Comparison of ENCODE assay signal across 31 mouse cellular contexts in the genomic region with DNA sequence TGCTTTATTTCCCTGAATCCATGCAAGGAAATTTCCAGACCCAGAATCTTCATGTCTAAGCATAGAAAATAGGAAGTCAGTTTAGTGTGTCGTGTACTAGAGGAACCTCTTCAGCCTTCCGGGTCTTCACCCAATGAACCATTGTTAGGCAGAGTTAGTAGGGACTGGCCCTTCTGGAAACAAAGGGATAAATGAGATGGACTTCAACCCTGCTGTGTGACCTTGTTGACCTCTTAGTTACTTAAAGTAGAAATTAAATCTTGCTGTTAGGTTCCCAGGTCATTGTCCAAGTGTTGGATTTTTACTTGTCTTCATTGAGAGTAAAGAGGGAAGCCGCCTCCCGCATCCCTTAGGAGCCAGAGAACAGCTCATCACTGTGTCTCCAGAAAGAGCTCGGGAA. TPM values are rescaled to one million over a fixed set of nuclear protein-coding genes. Genes with fewer than 3 reads are reported as not detected.
"Had no signal": no experiment of that assay in that cellular context is flagged by ENCODE, and none has a peak within 500 bp of the region (broad histone marks: within the 10 kb centered on the region; RNA-seq: fewer than 3 reads in every experiment).

No protein-coding gene starts in this region.

- H3K4me3 ChIP-seq: gastrocnemius, adult 2 months; heart, embryonic 10.5 days; heart, embryonic 12.5 days; hindbrain, embryonic 10.5 days; hindbrain, embryonic 12.5 days; limb, embryonic 13.5 days; limb, embryonic 15.5 days; liver, embryonic 13.5 days; liver, embryonic 15.5 days had no signal

- H3K27ac ChIP-seq: gastrocnemius, adult 2 months; heart, embryonic 10.5 days; hindbrain, embryonic 10.5 days; hindbrain, embryonic 12.5 days; hindbrain, embryonic 14.5 days; kidney, postnatal 0 days; limb, embryonic 13.5 days; limb, embryonic 15.5 days; liver, embryonic 13.5 days; liver, embryonic 15.5 days had no signal

- ATAC-seq: hindbrain, embryonic 16.5 days; intestine, embryonic 16.5 days; liver, postnatal 0 days had no signal

- H3K9me3 ChIP-seq: heart, embryonic 10.5 days; heart, embryonic 12.5 days; hindbrain, embryonic 10.5 days; hindbrain, embryonic 12.5 days; limb, embryonic 13.5 days; limb, embryonic 15.5 days; liver, embryonic 13.5 days; liver, embryonic 15.5 days had no signal

- H3K27me3 ChIP-seq: heart, embryonic 12.5 days; hindbrain, embryonic 12.5 days; limb, embryonic 13.5 days; limb, embryonic 15.5 days; liver, embryonic 13.5 days; liver, embryonic 15.5 days had no signal

- H3K4me1 ChIP-seq: heart, embryonic 10.5 days; heart, embryonic 12.5 days; hindbrain, embryonic 10.5 days; hindbrain, embryonic 12.5 days; limb, embryonic 13.5 days; limb, embryonic 15.5 days; liver, embryonic 13.5 days had no signal

- H3K9ac ChIP-seq: heart, embryonic 12.5 days; hindbrain, embryonic 12.5 days; hindbrain, embryonic 14.5 days; limb, embryonic 13.5 days; limb, embryonic 15.5 days; liver, embryonic 13.5 days; liver, embryonic 15.5 days; liver, postnatal 0 days had no signal

- H3K4me2 ChIP-seq: heart, embryonic 12.5 days; hindbrain, embryonic 12.5 days; hindbrain, embryonic 14.5 days; limb, embryonic 13.5 days; limb, embryonic 15.5 days; liver, embryonic 13.5 days; liver, embryonic 15.5 days had no signal

- DNase-seq: gastrocnemius, adult 2 months; gastrocnemius, postnatal 10 days; gastrocnemius, postnatal 25 days; heart, adult 18-20 months; heart, postnatal 10 days; heart, postnatal 4 days; kidney, adult 18-20 months; kidney, postnatal 14 days; layer of hippocampus, adult 9-11 months; layer of hippocampus, postnatal 36 days; left cerebral cortex, postnatal 4 days; liver, embryonic 13.5 days; liver, postnatal 0 days had no signal

RNA-seq across cellular contexts. Expression of a gene that starts 26.1 kb away (rescaled TPM):
- polyA plus RNA-seq: hindbrain, embryonic 14.5 days; hindbrain, embryonic 16.5 days; intestine, embryonic 14.5 days; kidney, postnatal 0 days; large intestine, adult 2 months; liver, adult 2 months; liver, postnatal 0 days had no signal

RNA-seq across cellular contexts. Expression of a gene that starts 33.6 kb away (rescaled TPM):
- polyA plus RNA-seq: heart, embryonic 14.5 days had no signal

RNA-seq across cellular contexts. Expression of a gene that starts 40.2 kb away (rescaled TPM):
- polyA plus RNA-seq: heart, embryonic 12.5 days; heart, embryonic 14.5 days; hindbrain, embryonic 10.5 days; hindbrain, embryonic 14.5 days; hindbrain, embryonic 16.5 days; intestine, embryonic 14.5 days; intestine, embryonic 16.5 days; large intestine, adult 2 months; liver, adult 2 months; liver, postnatal 0 days had no signal

RNA-seq across cellular contexts. Expression of a gene that starts 47.5 kb away (rescaled TPM):
- polyA plus RNA-seq: heart, embryonic 10.5 days; heart, embryonic 12.5 days; heart, embryonic 16.5 days; intestine, embryonic 14.5 days; intestine, embryonic 16.5 days; kidney, embryonic 14.5 days; large intestine, adult 2 months; limb, embryonic 11.5 days; liver, adult 2 months; liver, embryonic 13.5 days; liver, embryonic 15.5 days; liver, postnatal 0 days had no signal
